Mouse (Mus musculus) thymus, postnatal 14 days (tissue): ENCODE results near the gene Nos1ap.

Experiments used
- DNase-seq: peaks from one replicate; pipeline ENCODE4 v3.0.0; 2021

Gene Nos1ap

GRCm38 (mm10) chr1:170586715-170587114 lies 2.9 kb downstream of the Nos1ap start:
- DNase-seq: no peak

DNA sequence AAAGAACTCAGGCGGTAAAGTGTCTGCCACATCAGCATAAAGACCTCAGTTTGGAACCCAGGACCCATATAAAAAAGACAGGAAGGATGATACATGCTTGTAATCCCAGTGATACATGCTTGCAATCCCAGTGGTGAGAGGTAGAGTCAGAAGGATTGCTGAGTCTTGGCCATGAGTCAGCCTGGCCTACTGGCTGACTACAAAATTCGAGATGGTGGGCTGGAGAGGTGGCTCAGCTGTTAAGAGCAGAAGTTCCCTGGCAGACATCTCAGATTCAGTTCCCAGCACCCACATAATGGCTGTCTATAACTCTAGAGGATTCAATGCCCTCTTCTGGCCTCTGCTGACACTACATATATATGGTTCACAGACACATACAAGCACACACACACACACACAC lies 5.7 kb downstream of the Nos1ap start:
- no peak for DNase-seq

- DNase-seq: no peak
These were observed 7.3 kb downstream of the Nos1ap start for GRCm38 (mm10) chr1:170582341-170582740.

DNA sequence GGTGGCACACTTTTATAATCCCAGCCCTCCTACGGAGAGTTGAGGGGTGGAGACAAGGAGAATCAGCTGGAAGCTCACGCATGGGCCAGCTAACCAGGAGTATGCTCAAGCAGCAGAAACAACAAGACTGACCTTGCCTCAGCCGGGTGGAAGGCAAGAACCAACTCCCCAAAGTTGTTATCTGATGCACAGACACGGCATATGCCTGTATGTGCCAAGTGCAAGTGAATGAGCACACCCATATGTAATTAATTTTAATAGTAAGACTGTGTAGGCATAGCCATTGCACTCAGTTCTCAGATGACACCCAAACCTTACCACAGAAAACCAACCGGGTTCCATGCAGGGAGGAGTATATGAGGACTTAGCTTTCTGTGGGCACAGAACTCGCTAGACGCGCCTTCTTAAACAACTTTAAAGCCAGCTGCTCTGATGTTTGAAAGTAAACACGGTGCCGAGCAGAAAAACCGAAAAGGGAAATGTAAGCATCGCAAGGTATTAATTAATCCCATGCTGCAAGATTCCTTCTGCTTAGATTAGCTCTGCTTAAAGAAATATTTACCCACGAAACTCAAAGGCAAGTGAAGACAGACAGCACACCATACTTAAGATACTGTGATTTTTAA lies 9.1 kb downstream of the Nos1ap start:
- no peak for DNase-seq

DNA sequence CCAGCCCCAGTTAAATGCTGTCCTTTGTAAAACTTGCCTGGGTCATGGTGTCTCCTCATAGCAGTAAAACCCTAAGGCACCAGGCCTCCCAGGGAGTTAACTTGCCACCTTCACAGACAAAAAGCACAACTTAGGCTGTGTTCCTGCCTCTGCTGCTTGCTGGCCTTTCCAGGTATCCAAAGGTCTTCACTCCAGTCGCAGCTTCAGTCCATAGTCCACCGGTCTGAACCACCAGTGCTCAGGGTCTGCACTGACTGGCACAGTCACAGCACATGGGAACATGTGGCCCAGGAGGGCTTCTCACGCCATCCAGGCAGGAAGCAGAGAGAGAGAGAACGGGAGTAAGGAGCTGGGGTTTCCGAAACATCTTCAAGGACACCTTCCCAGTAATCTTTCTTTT lies 10.2 kb downstream of the Nos1ap start:
- no peak for DNase-seq

DNA sequence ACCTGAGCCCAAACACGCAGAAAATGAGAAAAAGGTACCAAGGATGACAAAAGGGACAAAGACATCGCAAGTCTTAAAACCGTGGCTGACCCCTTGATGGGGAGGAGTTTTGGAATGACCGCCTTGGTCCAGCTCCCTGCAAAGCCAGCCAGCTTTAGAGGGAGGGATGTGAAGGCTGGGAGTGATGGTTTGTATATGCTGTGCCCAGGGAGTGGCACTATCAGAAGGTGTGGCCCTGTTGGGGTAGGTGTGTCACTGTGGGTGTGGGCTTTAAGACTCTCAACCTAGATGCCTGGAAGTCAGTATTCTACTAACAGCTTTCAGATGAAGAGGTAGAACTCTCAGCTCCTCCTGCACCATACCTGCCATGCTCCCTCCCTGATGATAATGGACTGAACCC lies 10.6 kb downstream of the Nos1ap start:
- no peak for DNase-seq

GRCm38 (mm10) chr1:170576728-170577065 lies 13.0 kb downstream of the Nos1ap start:
- no peak for DNase-seq

DNA sequence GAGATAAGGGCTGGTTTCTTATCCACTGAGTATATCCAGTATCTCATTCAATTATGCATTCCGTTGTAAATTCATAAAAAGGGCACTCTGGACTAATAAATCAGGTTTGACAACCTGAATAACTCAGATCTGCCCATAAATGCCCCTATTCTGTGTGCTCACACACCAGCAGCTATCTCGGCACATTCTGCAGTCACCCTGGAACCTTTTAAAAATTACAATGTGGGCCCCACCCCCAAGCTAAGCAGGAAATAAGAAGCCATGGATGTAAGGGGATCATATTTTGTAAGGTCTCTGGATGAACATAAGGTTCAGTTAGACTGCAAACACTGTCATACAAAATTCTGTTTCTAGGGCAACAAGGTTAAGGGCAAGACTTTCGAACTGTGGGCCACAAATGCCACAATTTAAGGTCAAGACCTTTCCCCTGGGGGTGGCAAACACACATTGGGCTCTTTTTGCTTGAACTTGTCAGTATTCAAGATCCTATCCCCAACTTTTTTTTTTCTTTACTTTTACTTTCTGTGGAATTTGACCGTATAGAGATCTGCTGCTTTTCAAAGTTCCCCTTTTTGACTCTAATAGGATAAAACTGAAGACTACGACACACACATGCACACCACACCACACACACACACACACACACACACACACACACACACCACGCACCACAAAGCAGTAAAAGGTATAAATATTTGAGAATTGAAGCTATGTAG lies 13.5 kb downstream of the Nos1ap start:
- no peak for DNase-seq

GRCm38 (mm10) chr1:170573117-170573516 lies 16.5 kb downstream of the Nos1ap start:
- no peak for DNase-seq

DNA sequence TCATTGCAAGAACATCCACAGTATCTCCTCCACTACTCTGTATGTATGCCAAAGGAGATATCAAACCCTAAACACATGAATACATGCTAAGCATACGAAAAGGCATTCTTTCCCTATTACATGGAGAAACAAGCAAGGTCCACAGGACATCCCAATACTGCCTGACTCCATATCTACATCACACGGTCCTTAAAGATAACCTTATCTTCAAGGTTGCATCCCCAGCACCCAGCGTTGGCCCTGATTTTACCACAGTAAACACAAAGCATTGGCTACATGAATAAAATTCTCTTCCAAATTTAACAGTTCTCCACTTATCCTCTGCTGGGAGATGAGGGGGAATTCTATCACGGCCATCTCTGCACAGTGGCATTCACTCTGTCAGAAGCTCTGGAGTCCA lies 22.7 kb downstream of the Nos1ap start:
- DNase-seq: no peak

DNA sequence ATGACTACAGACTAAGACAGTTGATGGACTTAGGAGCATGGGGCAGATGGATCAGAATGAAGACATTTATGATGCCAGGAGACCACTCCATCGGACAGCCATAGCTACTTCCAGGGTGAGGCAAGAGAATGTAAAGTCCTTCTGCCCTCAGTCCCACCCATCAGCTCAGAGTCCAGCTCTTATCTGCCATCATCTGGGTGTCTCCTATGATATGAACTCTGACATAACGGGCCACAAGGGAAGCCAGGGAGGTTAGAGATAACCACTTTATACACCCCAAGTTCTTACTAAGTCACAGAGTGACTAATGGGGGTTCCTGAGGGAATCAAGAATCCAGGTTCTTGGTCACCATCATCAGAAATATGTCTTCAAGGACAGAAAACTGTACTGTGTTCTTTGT lies 23.1 kb downstream of the Nos1ap start:
- DNase-seq: no peak

DNA sequence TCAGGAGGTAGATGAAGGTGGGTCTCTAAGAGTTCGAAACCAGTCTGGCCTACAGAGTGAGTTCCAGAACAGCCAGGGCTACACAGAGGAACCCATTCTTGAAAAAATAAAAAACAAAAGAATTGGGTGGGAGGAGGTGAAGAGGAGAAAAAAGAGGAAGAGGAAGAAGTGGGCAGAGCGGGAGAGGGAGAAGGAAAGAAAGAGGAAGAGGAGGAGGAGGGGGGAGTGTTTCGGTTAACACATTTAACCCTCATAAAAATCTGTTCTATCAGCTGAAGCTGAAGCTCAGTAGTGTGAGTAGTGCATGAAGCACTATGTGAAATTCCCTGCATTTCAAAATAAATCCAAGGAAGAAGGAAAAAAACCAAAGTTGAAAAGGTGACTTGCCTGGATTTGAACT lies 24.7 kb downstream of the Nos1ap start:
- no peak for DNase-seq

DNA sequence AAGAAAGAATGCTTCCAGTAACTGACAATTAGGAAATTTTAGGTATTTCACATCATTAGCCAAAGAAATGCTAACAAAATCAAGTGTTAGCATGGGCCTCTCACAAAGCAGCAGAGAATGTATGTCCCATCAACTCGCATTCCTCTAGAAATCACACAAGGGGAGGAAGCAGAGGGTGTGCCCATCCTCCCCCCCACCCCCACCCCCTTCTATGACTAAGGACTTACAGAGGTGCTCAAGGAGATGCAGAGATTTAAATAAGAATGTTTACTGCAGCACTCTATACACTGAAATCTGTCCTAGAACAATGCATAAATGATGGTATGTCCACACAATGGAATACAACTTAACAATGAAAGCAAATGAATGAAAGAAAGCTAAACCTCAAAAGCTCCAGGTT lies 27.2 kb downstream of the Nos1ap start:
- DNase-seq: no peak

- DNase-seq: no peak
These were observed 28.9 kb downstream of the Nos1ap start for GRCm38 (mm10) chr1:170560768-170561167.

GRCm38 (mm10) chr1:170557962-170558361 lies 31.7 kb downstream of the Nos1ap start:
- no peak for DNase-seq

DNA sequence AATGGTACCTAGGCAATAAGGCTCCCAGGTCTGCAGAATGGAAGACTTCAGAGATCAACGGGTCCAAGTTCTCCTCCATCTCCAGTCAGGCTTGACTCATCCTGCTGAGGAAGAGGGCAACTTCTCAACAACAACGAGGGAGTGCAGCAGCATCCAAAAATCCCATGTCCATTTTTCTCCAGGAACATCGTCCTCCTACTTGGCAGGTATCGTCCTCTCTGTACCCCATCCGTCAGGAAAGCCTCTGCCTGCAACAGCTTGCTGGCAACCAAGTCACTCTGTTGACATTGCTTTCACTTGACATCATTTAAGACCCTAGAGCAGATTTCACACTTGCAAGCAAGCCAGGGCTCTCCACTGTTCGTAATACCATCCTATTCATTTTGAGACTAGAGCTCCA lies 33.0 kb downstream of the Nos1ap start:
- DNase-seq: no peak

DNA sequence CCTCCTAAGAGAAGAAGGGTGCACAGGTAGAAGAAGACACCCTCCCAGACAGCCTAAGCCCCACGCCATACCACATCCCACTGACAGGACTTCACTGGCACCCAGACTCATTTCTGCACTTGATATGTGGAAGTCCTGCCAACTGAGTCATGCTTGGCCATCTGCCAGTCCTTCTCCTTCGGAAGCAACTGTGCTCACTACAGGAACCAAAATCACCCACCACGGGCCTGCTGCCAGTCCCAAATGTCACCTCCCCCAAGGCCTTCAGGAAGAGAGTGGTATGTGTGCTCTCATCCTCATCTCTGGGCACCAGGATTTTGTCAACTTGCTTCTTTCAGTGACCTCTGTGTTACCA lies 34.7 kb downstream of the Nos1ap start:
- DNase-seq: no peak

- no peak for DNase-seq
These were observed 35.3 kb downstream of the Nos1ap start for GRCm38 (mm10) chr1:170554235-170554938.

- DNase-seq: no peak
These were observed 38.8 kb downstream of the Nos1ap start for GRCm38 (mm10) chr1:170550649-170551440.

DNA sequence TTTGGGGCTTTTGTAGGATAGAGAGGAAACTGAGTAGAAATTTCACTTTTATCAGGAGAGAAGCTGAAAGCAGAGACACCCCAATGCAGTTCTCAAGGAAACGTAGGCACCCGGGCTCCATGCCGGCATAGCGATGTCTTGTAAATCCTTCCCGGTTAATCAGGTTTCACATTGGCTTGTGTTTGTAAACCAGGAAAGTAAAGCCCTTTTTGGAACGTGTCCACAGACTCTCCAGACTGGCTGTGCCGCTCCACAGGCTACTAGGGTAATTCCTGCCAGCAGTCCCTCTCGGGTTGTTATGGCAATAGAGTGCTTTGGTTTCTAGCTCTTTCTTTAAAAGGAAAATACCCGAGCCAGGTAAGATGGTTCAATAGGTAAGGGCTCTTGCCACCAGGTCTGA lies 40.6 kb downstream of the Nos1ap start:
- no peak for DNase-seq

DNA sequence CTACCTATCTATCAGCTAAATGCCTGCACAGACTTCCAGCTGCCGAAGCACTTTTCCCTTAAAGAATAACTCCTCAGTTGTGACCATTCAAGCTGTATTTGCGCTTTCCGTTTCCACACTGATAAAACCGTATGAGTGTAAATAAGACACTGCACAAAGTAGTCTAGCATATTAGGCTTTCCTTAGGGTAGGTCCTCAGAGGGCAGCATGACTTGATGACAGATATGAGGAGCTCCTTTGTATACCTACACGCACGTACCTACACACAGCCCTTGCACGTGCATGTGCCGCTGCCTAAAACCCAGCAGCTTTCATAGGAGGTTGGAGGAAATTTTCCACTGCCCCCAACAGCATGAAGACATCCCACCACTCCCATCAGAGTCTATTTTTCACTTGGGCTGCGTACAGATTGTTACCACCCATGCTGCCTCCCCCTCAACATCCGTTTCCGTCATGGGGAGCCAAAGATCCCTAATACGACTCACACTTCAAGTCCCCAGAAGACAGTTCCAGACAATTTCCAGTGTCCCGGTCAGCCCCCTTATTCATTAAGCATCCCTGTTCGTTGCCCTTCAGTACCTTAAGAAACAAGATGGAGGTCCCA lies 41.4 kb downstream of the Nos1ap start:
- DNase-seq: no peak

GRCm38 (mm10) chr1:170546297-170546696 lies 43.4 kb downstream of the Nos1ap start:
- no peak for DNase-seq

GRCm38 (mm10) chr1:170545286-170545685 lies 44.4 kb downstream of the Nos1ap start:
- DNase-seq: no peak
